Mouse (Mus musculus): ENCODE data around the gene Rnps1. TPM values are rescaled to one million over a fixed set of nuclear protein-coding genes. Genes with fewer than 3 reads are reported as not detected.

The Rnps1 gene
- polyA plus RNA-seq, 1 experiment, result 101 TPM

- TF ChIP-seq CTCF (IDR thresholded peaks at IDR 0.05; ENCODE audit: insufficient read depth, low read length) (no peak), POLR2A (IDR thresholded peaks at IDR 0.05; ENCODE audit: borderline replicate concordance, extremely low read depth, low read depth, low read length) (no peak)
- Histone ChIP-seq H3K4me3 (replicated peaks; ENCODE audit: extremely low read depth, low read depth, low read length) (no peak overlapping the region), H3K4me1 (ENCODE audit: control insufficient read depth, insufficient read depth, low read length) (no peaks in the 10 kb centered on the region)
- DNase-seq, result no peak
- 47% methylated on average over 6 of the region's 6 CpGs for WGBS
These were observed 49.2 kb downstream of the Rnps1 start for GRCm38 (mm10) chr17:24463374-24464133.

GRCm38 (mm10) chr17:24468636-24469246 lies 54.4 kb downstream of the Rnps1 start:
- Histone ChIP-seq H3K4me3 (replicated peaks; ENCODE audit: extremely low read depth, low read depth, low read length) (no peak overlapping the region), H3K4me1 (ENCODE audit: control insufficient read depth, insufficient read depth, low read length) (peaks cover 17% of the 10 kb centered on the region)
- 93% methylated on average over 5 of the region's 5 CpGs for WGBS
- TF ChIP-seq CTCF (IDR thresholded peaks at IDR 0.05; ENCODE audit: insufficient read depth, low read length), result no peak
- no peak for DNase-seq

DNA sequence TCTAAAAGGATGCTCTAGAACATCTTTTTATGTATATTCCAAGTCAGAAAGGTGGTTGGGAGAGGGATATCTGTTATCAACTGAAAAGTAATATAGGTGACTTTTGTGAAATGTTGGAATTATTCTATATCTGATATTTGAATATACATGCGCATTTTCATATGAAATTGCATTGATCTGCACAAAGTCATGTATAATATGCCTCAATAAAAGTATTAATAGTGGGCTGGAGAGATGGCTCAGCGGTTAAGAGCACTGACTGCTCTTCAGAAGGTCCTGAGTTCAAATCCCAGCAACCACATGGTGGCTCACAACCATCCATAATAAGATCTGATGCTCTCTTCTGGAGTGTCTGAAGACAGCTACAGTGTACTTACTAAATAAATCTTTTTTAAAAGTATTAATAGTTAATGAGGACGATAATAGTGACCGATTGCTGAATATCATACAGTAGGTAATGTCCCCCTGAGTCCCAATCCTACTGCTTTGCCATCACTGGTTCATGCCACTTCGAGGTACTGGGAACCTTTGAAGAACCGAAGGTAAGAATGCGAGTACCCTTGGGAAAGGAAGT lies 55.1 kb downstream of the Rnps1 start:
- no peak for DNase-seq

DNA sequence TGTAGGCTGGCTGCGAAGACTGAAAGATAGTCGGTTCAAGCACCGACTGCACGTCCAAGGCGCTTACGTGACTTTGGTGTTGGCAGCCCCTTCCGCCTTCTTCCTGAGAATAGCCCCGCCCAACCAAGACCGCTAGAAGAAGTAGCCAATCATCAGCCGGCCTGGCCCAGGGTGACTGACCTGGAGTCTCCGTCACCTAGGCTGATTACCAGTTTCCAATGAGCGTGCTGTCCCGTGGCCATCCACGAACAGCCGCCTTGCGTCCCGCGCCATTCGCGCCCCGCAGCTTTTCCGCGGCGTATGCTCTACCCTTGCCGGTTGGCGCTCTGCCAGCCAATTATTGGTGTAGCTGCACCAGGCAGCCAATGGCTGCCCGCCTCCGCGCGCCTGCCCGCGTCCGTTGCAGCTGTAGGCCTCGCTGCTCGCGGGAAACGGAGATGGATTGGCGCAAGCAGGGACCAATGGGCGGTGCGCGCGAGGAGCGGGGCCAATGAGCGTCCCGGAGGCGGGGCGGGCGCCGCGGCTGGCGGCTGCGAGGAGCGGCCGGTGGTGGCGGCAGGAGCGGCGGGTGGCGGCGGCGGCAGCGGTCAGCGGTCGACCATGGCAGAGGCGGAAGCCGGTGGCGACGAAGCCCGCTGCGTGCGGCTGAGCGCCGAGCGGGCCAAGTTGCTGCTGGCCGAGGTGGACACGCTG lies 55.7 kb downstream of the Rnps1 start, which contains the start of the genes E4f1 and Pgp:
TSS of gene E4f1 (minus strand) at position 404 of the 693 bp plus-strand sequence.
TSS of gene Pgp (plus strand) at position 483 of the 693 bp plus-strand sequence.
- Histone ChIP-seq H3K4me1 (ENCODE audit: control insufficient read depth, insufficient read depth, low read length) (peaks cover 17% of the 10 kb centered on the region), H3K4me3 (replicated peaks; ENCODE audit: extremely low read depth, low read depth, low read length) (peak within 1 kb of the TSS; percentile 83)
- DNase-seq, result peak; percentile 98
- TF ChIP-seq POLR2A (IDR thresholded peaks at IDR 0.05; ENCODE audit: borderline replicate concordance, extremely low read depth, low read depth, low read length) (peak; percentile 75; the same call in 1 of the 2 replicates), CTCF (IDR thresholded peaks at IDR 0.05; ENCODE audit: insufficient read depth, low read length) (no peak)
- under 1% methylated on average over 68 of the region's 75 CpGs for WGBS

More for the DNA sequence above, 55.1 kb downstream of the Rnps1 start:
- WGBS, result 17% methylated on average over 7 of the region's 7 CpGs
- peak overlapping the region; percentile 62 for H3K4me3 ChIP-seq (replicated peaks; ENCODE audit: extremely low read depth, low read depth, low read length)
- peaks cover 17% of the 10 kb centered on the region for H3K4me1 ChIP-seq (ENCODE audit: control insufficient read depth, insufficient read depth, low read length)
- TF ChIP-seq CTCF (IDR thresholded peaks at IDR 0.05; ENCODE audit: insufficient read depth, low read length) (no peak), POLR2A (IDR thresholded peaks at IDR 0.05; ENCODE audit: borderline replicate concordance, extremely low read depth, low read depth, low read length) (no peak)

- WGBS, result 1% methylated on average over 68 of the region's 68 CpGs
- DNase-seq, result no peak
- no peak for TF ChIP-seq CTCF (IDR thresholded peaks at IDR 0.05; ENCODE audit: insufficient read depth, low read length)
- TF ChIP-seq POLR2A (IDR thresholded peaks at IDR 0.05; ENCODE audit: borderline replicate concordance, extremely low read depth, low read depth, low read length), result no peak
These were observed 56.5 kb downstream of the Rnps1 start for GRCm38 (mm10) chr17:24470701-24471527.

GRCm38 (mm10) chr17:24472512-24472911 lies 58.1 kb downstream of the Rnps1 start:
- WGBS, result 53% methylated on average over 4 of the region's 4 CpGs
- Histone ChIP-seq H3K4me1 (ENCODE audit: control insufficient read depth, insufficient read depth, low read length) (peaks cover 17% of the 10 kb centered on the region), H3K4me3 (replicated peaks; ENCODE audit: extremely low read depth, low read depth, low read length) (no peak overlapping the region)
- peak; percentile 48 for DNase-seq
- TF ChIP-seq CTCF (IDR thresholded peaks at IDR 0.05; ENCODE audit: insufficient read depth, low read length), result no peak
- TF ChIP-seq POLR2A (IDR thresholded peaks at IDR 0.05; ENCODE audit: borderline replicate concordance, extremely low read depth, low read depth, low read length), result no peak

More at GRCm38 (mm10) chr17:24470701-24471527, 56.5 kb downstream of the Rnps1 start:
- peak overlapping the region; percentile 83 for H3K4me3 ChIP-seq (replicated peaks; ENCODE audit: extremely low read depth, low read depth, low read length)
- peaks cover 17% of the 10 kb centered on the region for H3K4me1 ChIP-seq (ENCODE audit: control insufficient read depth, insufficient read depth, low read length)

- peaks cover 19% of the 10 kb centered on the region for H3K4me1 ChIP-seq (ENCODE audit: control insufficient read depth, insufficient read depth, low read length)
- TF ChIP-seq CTCF (IDR thresholded peaks at IDR 0.05; ENCODE audit: insufficient read depth, low read length) (no peak), POLR2A (IDR thresholded peaks at IDR 0.05; ENCODE audit: borderline replicate concordance, extremely low read depth, low read depth, low read length) (no peak)
- 83% methylated on average over 6 of the region's 6 CpGs for WGBS
These were observed 59.4 kb downstream of the Rnps1 start, which contains the start of gene Bricd5 for GRCm38 (mm10) chr17:24473612-24474275. Gene Bricd5, plus strand, starts transcription at chr17:24473884.

DNA sequence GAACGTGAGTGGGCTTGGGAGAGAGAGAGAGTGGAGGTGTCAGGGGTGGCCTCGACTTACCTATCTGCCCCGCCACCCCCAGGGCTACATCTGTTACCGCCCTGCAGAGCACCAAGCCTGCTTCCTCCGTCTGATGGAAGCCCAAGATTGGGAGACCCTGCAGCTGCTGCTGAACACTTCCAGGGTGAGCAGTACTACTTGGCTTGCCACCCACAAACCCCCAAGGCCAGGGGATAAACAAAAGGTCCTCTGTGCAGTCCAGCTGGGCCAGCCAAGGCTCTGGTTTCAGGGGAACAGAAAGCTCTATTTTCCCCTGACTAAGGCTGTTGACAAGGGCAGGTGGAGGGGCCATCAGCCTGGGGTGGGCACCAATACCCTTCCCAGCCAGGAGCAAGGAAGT lies 60.2 kb downstream of the Rnps1 start:
- Histone ChIP-seq H3K4me1 (ENCODE audit: control insufficient read depth, insufficient read depth, low read length) (peaks cover 19% of the 10 kb centered on the region), H3K4me3 (replicated peaks; ENCODE audit: extremely low read depth, low read depth, low read length) (no peak overlapping the region)
- no peak for DNase-seq
- TF ChIP-seq POLR2A (IDR thresholded peaks at IDR 0.05; ENCODE audit: borderline replicate concordance, extremely low read depth, low read depth, low read length), result no peak
- 88% methylated on average over 5 of the region's 5 CpGs for WGBS

More at GRCm38 (mm10) chr17:24473612-24474275, 59.4 kb downstream of the Rnps1 start, which contains the start of gene Bricd5:
- no peak within 1 kb of the TSS for H3K4me3 ChIP-seq (replicated peaks; ENCODE audit: extremely low read depth, low read depth, low read length)
- DNase-seq, result no peak

Other genes starting within 250 kb of the Rnps1 start
- gene Atp6v0c, start 244.9 kb upstream of the Rnps1 start, polyA plus RNA-seq (2012; rRNA removed), result 880 and 1,077 TPM in 2 replicates
- gene Tbc1d24, start 209.0 kb upstream of the Rnps1 start, polyA plus RNA-seq (2012; rRNA removed), result 13.9 and 30.2 TPM in 2 replicates
- gene Ntn3, start 205.0 kb upstream of the Rnps1 start, polyA plus RNA-seq (2012; rRNA removed), result 8.2 and 10.4 TPM in 2 replicates
- 7.7 and 12.7 TPM in 2 replicates for gene Tedc2, start 193.7 kb upstream of the Rnps1 start, polyA plus RNA-seq (2012; rRNA removed)
- gene Ccnf, start 163.1 kb upstream of the Rnps1 start, polyA plus RNA-seq (2012; rRNA removed), result 1.3 and 2.9 TPM in 2 replicates
- gene Abca17, start 63.5 kb upstream of the Rnps1 start, polyA plus RNA-seq (2012; rRNA removed), result 0.40 and 0.78 TPM in 2 replicates
- gene Abca3, start 62.6 kb upstream of the Rnps1 start, polyA plus RNA-seq (2012; rRNA removed), result 231 and 262 TPM in 2 replicates
- 70.0 and 78.3 TPM in 2 replicates for gene Eci1, start 12.1 kb downstream of the Rnps1 start, polyA plus RNA-seq (2012; rRNA removed)
- 7.7 and 22.4 TPM in 2 replicates for gene Dnase1l2, start 28.5 kb downstream of the Rnps1 start, polyA plus RNA-seq (2012; rRNA removed)
- 85.9 and 90.1 TPM in 2 replicates for gene E4f1, start 55.7 kb downstream of the Rnps1 start, polyA plus RNA-seq (2012; rRNA removed)
- gene Pgp, start 55.8 kb downstream of the Rnps1 start, polyA plus RNA-seq (2012; rRNA removed), result 39.5 and 46.2 TPM in 2 replicates
- gene Bricd5, start 59.3 kb downstream of the Rnps1 start, polyA plus RNA-seq (2012; rRNA removed), result 0.15 and 0.43 TPM in 2 replicates
- gene Mlst8, start 64.5 kb downstream of the Rnps1 start, polyA plus RNA-seq (2012; rRNA removed), result 27.5 and 43.2 TPM in 2 replicates
- gene Caskin1, start 74.0 kb downstream of the Rnps1 start, polyA plus RNA-seq (2012; rRNA removed), result 1.7 and 2.1 TPM in 2 replicates
- gene Traf7, start 113.4 kb downstream of the Rnps1 start, polyA plus RNA-seq (2012; rRNA removed), result 237 and 263 TPM in 2 replicates
- gene Rab26, start 119.6 kb downstream of the Rnps1 start, polyA plus RNA-seq (2012; rRNA removed), result 1.1 and 1.2 TPM in 2 replicates
- 136 and 146 TPM in 2 replicates for gene Pkd1, start 135.3 kb downstream of the Rnps1 start, polyA plus RNA-seq (2012; rRNA removed)
- gene Tsc2, start 218.1 kb downstream of the Rnps1 start, polyA plus RNA-seq (2012; rRNA removed), result 220 and 230 TPM in 2 replicates
- 18.8 and 19.3 TPM in 2 replicates for gene Nthl1, start 218.1 kb downstream of the Rnps1 start, polyA plus RNA-seq (2012; rRNA removed)
- 507 and 712 TPM in 2 replicates for gene Slc9a3r2, start 235.8 kb downstream of the Rnps1 start, polyA plus RNA-seq (2012; rRNA removed)
- 77.9 and 131 TPM in 2 replicates for gene Npw, start 243.9 kb downstream of the Rnps1 start, polyA plus RNA-seq (2012; rRNA removed)

All from lung, adult 2 months (tissue).